Mouse (Mus musculus) forebrain, embryonic 10.5 days (tissue): ENCODE data around the gene Sall4. TPM values are rescaled to one million over a fixed set of nuclear protein-coding genes. Genes with fewer than 3 reads are reported as not detected.

Source experiments
- DNase-seq: peaks from one replicate; pipeline ENCODE4 v3.0.0-alpha.2; 2017; ENCODE audit warnings: low spot score; ENCODE audit errors: extremely low spot score
- H3K27ac ChIP-seq: fragments of 300-500 bp; sonication (generic); 2 replicates; pipeline ENCODE4 v1.5.1; 2016; ENCODE audit warnings: mild to moderate bottlenecking
- H3K27me3 ChIP-seq: fragments of 300-500 bp; sonication (generic); 2 replicates; pipeline ENCODE4 v1.6.1; 2016; ENCODE audit warnings: mild to moderate bottlenecking; ENCODE audit not compliant: poor library complexity, severe bottlenecking
- H3K36me3 ChIP-seq: fragments of 300-500 bp; sonication (generic); replicated peaks from 2 replicates; pipeline ENCODE4 v1.6.1; 2016; ENCODE audit warnings: mild to moderate bottlenecking, moderate library complexity
- H3K4me1 ChIP-seq: fragments of 300-500 bp; sonication (generic); 2 replicates; pipeline ENCODE4 v1.6.1; 2016
- H3K4me3 ChIP-seq: fragments of 300-500 bp; sonication (generic); 2 replicates; pipeline ENCODE4 v1.5.1; 2016; ENCODE audit warnings: mild to moderate bottlenecking, moderate library complexity
- H3K9me3 ChIP-seq: fragments of 300-500 bp; sonication (generic); 2 replicates; pipeline ENCODE4 v1.6.1; 2016; ENCODE audit warnings: mild to moderate bottlenecking, moderate library complexity
- WGBS: fragments of 180-500 bp; shearing (Covaris S2); methylation state at CpG from one replicate; pipeline ENCODE4 v1.1.7; 2016; 5-methylcytosine and 5-hydroxymethylcytosine counted together
- polyA plus RNA-seq: library from polyadenylated mRNA; unstranded; fragments of >200 nt; fragmentation: Nextera tagmentation; extraction: Ambion mirVana; gene quantifications from 2 replicates; pipeline ENCODE4 v1.2.1, GENCODE M21; 2016

Sall4 gene
- polyA plus RNA-seq, 1 experiment from 2014 or later: 35.3 TPM

DNA sequence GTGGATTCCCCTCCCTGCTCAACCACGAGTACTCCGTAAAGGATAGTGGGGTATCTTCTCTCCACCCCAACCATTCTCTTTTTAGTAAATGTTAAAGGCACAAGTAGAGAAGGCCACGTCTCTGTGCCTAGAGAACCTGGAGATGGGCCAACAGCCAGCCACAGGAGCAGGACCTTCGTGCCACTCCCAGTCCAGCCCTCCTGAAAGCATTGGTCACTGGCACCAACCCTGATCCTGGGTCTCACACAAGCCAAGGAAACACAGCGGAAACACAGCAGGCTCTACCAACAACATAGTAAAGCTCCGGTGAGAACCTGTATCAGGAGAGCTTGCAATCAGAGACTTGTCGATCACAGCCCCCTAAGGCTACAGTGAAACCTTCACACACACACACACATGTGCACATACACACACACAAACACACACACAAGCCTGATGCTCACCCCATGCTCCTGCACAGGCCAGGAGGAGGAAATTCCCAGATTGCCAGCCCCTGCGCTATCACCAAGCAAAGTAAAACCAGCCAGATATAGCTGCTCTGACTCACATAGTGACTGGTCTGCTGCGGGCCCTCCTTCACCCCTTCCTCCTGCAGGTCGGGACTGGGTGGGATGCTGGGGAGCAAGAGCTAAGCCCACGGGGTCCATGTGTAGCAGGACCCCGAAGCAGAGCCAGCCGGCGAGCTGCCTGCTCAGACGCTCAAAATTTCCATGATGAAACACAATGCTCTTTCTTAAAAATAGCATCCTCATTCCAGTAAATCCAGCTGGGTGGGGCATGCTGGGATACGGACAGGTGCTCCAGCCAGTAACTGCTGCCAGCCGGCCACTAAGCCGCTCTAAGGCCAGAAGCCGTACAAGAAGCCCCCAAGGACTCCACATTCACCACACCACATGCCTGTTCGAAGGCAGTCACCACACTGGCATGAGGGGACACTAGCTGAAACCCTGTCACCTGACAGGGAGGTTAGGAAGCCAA, 55.3 kb downstream of the Sall4 start:
- H3K9me3 ChIP-seq: no peaks in the 10 kb centered on the region
- DNase-seq: no peak
- no peak overlapping the region for H3K4me3 ChIP-seq
- H3K27me3 ChIP-seq: no peaks in the 10 kb centered on the region
- no peaks in the 10 kb centered on the region for H3K36me3 ChIP-seq
- H3K4me1 ChIP-seq: peaks cover 19% of the 10 kb centered on the region
- peak overlapping the region; percentile 32; the same call in 1 of the 2 replicates for H3K27ac ChIP-seq
- 84% methylated on average over 20 of the region's 20 CpGs for WGBS

DNA sequence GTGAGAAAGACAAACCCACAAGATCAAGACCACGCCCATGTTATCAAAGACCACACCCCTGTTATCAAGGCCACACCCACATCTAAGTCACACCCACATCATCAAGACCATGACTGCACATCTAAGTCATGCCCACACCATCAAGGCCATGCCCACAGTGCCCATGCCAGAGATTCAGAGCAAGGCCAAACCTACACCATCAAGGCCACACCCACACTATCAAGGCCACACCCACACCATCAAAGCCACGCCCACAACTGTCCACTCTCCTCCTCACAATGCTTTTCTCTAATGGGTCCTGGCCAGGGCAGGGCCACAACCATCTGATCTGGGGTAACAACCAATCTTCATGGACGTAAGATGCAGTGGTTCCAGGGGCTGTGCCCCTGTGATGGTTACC, 56.8 kb downstream of the Sall4 start:
- no peaks in the 10 kb centered on the region for H3K9me3 ChIP-seq
- WGBS: 88% methylated on average over 3 of the region's 3 CpGs
- H3K4me3 ChIP-seq: no peak overlapping the region
- no peaks in the 10 kb centered on the region for H3K27me3 ChIP-seq
- peaks cover 12% of the 10 kb centered on the region for H3K4me1 ChIP-seq
- peaks cover 2% of the 10 kb centered on the region for H3K36me3 ChIP-seq
- no peak overlapping the region for H3K27ac ChIP-seq
- no peak for DNase-seq

DNA sequence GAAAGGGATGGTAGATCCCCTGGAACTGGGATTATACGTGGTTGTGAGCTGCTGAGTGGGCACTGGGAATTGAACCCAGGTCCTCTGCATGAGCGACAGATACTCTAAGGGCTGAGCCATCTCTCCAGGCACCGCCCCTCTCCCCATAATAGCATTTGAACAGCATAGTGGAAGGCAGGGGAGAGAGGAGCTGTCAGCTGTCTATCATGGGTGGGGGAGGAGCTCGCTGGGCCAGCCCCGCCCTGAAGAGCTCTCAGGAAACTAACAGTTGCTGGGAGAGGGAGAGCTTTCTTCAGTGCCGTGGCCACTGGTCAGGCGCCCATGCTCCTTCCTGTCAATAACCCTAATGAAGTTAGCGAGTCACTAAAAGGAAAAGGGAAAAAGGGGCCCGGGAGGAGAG, 60.0 kb downstream of the Sall4 start:
- no peaks in the 10 kb centered on the region for H3K9me3 ChIP-seq
- no peaks in the 10 kb centered on the region for H3K27me3 ChIP-seq
- DNase-seq: no peak
- peaks cover 5% of the 10 kb centered on the region for H3K36me3 ChIP-seq
- H3K4me1 ChIP-seq: peaks cover 11% of the 10 kb centered on the region
- WGBS: 56% methylated on average over 9 of the region's 9 CpGs
- no peak overlapping the region for H3K27ac ChIP-seq
- H3K4me3 ChIP-seq: no peak overlapping the region

DNA sequence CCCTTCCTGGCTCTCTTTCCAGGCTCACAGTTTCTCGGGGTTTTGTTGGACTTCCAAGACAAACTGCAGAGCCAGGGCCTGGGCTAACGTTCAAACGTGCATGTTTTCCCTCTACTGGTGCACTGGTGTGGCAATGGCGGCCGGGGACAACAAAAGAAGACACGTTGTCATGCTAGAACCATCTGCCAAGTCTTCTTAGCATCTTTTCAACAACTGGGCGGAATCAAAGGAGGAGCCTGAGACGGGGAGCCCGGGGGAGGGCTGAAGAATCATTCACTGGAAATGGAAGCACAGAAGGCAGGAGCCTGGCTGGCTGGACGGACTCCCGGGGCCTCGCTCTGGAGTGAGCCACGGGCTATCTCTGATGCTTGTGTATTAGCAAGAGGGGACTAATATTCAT, 65.5 kb downstream of the Sall4 start:
- no peak for DNase-seq
- Histone ChIP-seq H3K27ac (peak overlapping the region; percentile 58), H3K9me3 (peaks cover 6% of the 10 kb centered on the region; the same call in 1 of the 2 replicates), H3K36me3 (peaks cover 15% of the 10 kb centered on the region), H3K27me3 (no peaks in the 10 kb centered on the region), H3K4me1 (peaks cover 12% of the 10 kb centered on the region; the same call in 1 of the 2 replicates), H3K4me3 (no peak overlapping the region)
- 66% methylated on average over 13 of the region's 13 CpGs for WGBS

Other genes with a start within 250 kb of the Sall4 start
- gene Nfatc2, start 166.3 kb downstream of the Sall4 start, polyA plus RNA-seq: 0.36 and 0.53 TPM in 2 replicates
- gene Atp9a, start 25.5 kb downstream of the Sall4 start, polyA plus RNA-seq: 8.7 and 9.0 TPM in 2 replicates
- gene Zfp64, start 187.6 kb upstream of the Sall4 start, polyA plus RNA-seq: 35.4 and 40.1 TPM in 2 replicates